Mouse (Mus musculus) midbrain, embryonic 16.5 days (tissue): ENCODE data around the gene Pde4d. TPM values are rescaled to one million over a fixed set of nuclear protein-coding genes. Genes with fewer than 3 reads are reported as not detected.
A peak's percentile ranks its signal among the peaks of the same experiment; 100 is the strongest.

Source experiments
- ATAC-seq: fragments of 200-750 bp; cut with Nextera tagmentation; 2 replicates; pipeline ENCODE4 v1.8.0; 2017; ENCODE audit warnings: moderate TSS enrichment
- H3K27ac ChIP-seq: fragments of 300-500 bp; sonication (generic); 2 replicates; pipeline ENCODE4 v1.5.1; 2014; ENCODE audit warnings: mild to moderate bottlenecking, low read length, mixed read lengths
- H3K27me3 ChIP-seq: fragments of 300-500 bp; sonication (generic); 2 replicates; pipeline ENCODE4 v1.6.1; 2014; ENCODE audit warnings: low read depth, low read length, mixed read lengths; ENCODE audit not compliant: control insufficient read depth, insufficient read depth
- H3K36me3 ChIP-seq: fragments of 300-500 bp; sonication (generic); 2 replicates; pipeline ENCODE4 v1.6.1; 2014; ENCODE audit warnings: mild to moderate bottlenecking, low read length, moderate library complexity, mixed read lengths; ENCODE audit not compliant: control insufficient read depth, insufficient read depth
- H3K4me1 ChIP-seq: fragments of 300-500 bp; sonication (generic); 2 replicates; pipeline ENCODE4 v1.6.1; 2014; ENCODE audit warnings: mild to moderate bottlenecking, low read length, mixed read lengths; ENCODE audit not compliant: control insufficient read depth, insufficient read depth
- H3K4me2 ChIP-seq: fragments of 300-500 bp; sonication (generic); 2 replicates; pipeline ENCODE4 v1.6.1; 2014; ENCODE audit warnings: mild to moderate bottlenecking, low read length, mixed read lengths
- H3K4me3 ChIP-seq: fragments of 300-500 bp; sonication (generic); 2 replicates; pipeline ENCODE4 v1.5.1; 2014; ENCODE audit warnings: low read depth, mild to moderate bottlenecking, low read length, moderate library complexity, mixed read lengths
- H3K9ac ChIP-seq: fragments of 300-500 bp; sonication (generic); 2 replicates; pipeline ENCODE4 v1.6.1; 2014; ENCODE audit warnings: low read depth, low read length, mixed read lengths
- H3K9me3 ChIP-seq: fragments of 300-500 bp; sonication (generic); replicated peaks from 2 replicates; pipeline ENCODE4 v1.6.1; 2014; ENCODE audit warnings: mild to moderate bottlenecking, low read length, mixed read lengths; ENCODE audit not compliant: control insufficient read depth, poor library complexity, severe bottlenecking
- WGBS: fragments of 180-500 bp; shearing (Covaris S2); extraction: QIAGEN DNeasy Blood & Tissue Kit; methylation state at CpG from one replicate; pipeline ENCODE4 v1.1.7; 2014; 5-methylcytosine and 5-hydroxymethylcytosine counted together
- polyA plus RNA-seq: library from polyadenylated mRNA; unstranded; fragments of >200 nt; fragmentation: Nextera tagmentation; extraction: Ambion mirVana; gene quantifications from 2 replicates; pipeline ENCODE4 v1.2.1, GENCODE M21; 2015

The Pde4d gene
- polyA plus RNA-seq, 1 experiment from 2014 or later: 22.6 TPM

GRCm38 (mm10) chr13:109544646-109545045 is 1094.9 kb downstream of the Pde4d start:
- Histone ChIP-seq H3K4me1 (peaks cover 3% of the 10 kb centered on the region; the same call in 1 of the 2 replicates), H3K27ac (no peak overlapping the region), H3K4me2 (no peak overlapping the region), H3K9ac (no peak overlapping the region), H3K27me3 (no peaks in the 10 kb centered on the region), H3K4me3 (no peak overlapping the region), H3K36me3 (no peaks in the 10 kb centered on the region), H3K9me3 (no peaks in the 10 kb centered on the region)
- 81% methylated on average over 4 of the region's 4 CpGs for WGBS
- ATAC-seq: no peak

- no peaks in the 10 kb centered on the region for H3K9me3 ChIP-seq
- H3K4me2 ChIP-seq: peak overlapping the region; percentile 31; the same call in 1 of the 2 replicates
- H3K4me1 ChIP-seq: peaks cover 3% of the 10 kb centered on the region; the same call in 1 of the 2 replicates
- H3K9ac ChIP-seq: no peak overlapping the region
- no peaks in the 10 kb centered on the region for H3K27me3 ChIP-seq
- no peak overlapping the region for H3K4me3 ChIP-seq
- H3K36me3 ChIP-seq: no peaks in the 10 kb centered on the region
- H3K27ac ChIP-seq: no peak overlapping the region
- 62% methylated on average over 18 of the region's 18 CpGs for WGBS
- peak; percentile 29; the same call in 1 of the 2 replicates for ATAC-seq
Observed at GRCm38 (mm10) chr13:109546337-109546736, 1096.6 kb downstream of the Pde4d start.

- no peaks in the 10 kb centered on the region for H3K27me3 ChIP-seq
- ATAC-seq: no peak
- no peak overlapping the region for H3K9ac ChIP-seq
- 82% methylated on average over 10 of the region's 10 CpGs for WGBS
- peaks cover 3% of the 10 kb centered on the region; the same call in 1 of the 2 replicates for H3K4me1 ChIP-seq
- H3K27ac ChIP-seq: no peak overlapping the region
- no peaks in the 10 kb centered on the region for H3K9me3 ChIP-seq
- no peak overlapping the region for H3K4me3 ChIP-seq
- no peaks in the 10 kb centered on the region for H3K36me3 ChIP-seq
- H3K4me2 ChIP-seq: no peak overlapping the region
Observed at GRCm38 (mm10) chr13:109547006-109547587, 1097.3 kb downstream of the Pde4d start.

GRCm38 (mm10) chr13:109547700-109548099 is 1098.0 kb downstream of the Pde4d start:
- Histone ChIP-seq H3K9ac (no peak overlapping the region), H3K27ac (no peak overlapping the region), H3K9me3 (no peaks in the 10 kb centered on the region), H3K4me3 (no peak overlapping the region), H3K4me1 (peaks cover 3% of the 10 kb centered on the region; the same call in 1 of the 2 replicates), H3K27me3 (no peaks in the 10 kb centered on the region), H3K36me3 (no peaks in the 10 kb centered on the region), H3K4me2 (no peak overlapping the region)
- ATAC-seq: peak; percentile 63; the same call in 1 of the 2 replicates
- 39% methylated on average over 6 of the region's 6 CpGs for WGBS

GRCm38 (mm10) chr13:109548263-109548662 is 1098.5 kb downstream of the Pde4d start:
- 72% methylated on average over 5 of the region's 5 CpGs for WGBS
- no peak overlapping the region for H3K27ac ChIP-seq
- ATAC-seq: no peak

GRCm38 (mm10) chr13:109548771-109549555 is 1099.2 kb downstream of the Pde4d start:
- ATAC-seq: peak; percentile 44; the same call in 1 of the 2 replicates
- WGBS: 55% methylated on average over 11 of the region's 11 CpGs
- peak overlapping the region; percentile 55 for H3K27ac ChIP-seq
- no peak overlapping the region for H3K9ac ChIP-seq
- H3K9me3 ChIP-seq: no peaks in the 10 kb centered on the region
- H3K4me2 ChIP-seq: no peak overlapping the region
- no peaks in the 10 kb centered on the region for H3K27me3 ChIP-seq
- no peaks in the 10 kb centered on the region for H3K36me3 ChIP-seq
- peaks cover 3% of the 10 kb centered on the region; the same call in 1 of the 2 replicates for H3K4me1 ChIP-seq
- H3K4me3 ChIP-seq: no peak overlapping the region

More at GRCm38 (mm10) chr13:109548263-109548662, 1098.5 kb downstream of the Pde4d start:
- no peak overlapping the region for H3K4me2 ChIP-seq
- no peaks in the 10 kb centered on the region for H3K27me3 ChIP-seq
- H3K4me3 ChIP-seq: no peak overlapping the region
- peaks cover 3% of the 10 kb centered on the region; the same call in 1 of the 2 replicates for H3K4me1 ChIP-seq
- no peak overlapping the region for H3K9ac ChIP-seq
- H3K36me3 ChIP-seq: no peaks in the 10 kb centered on the region
- H3K9me3 ChIP-seq: no peaks in the 10 kb centered on the region

GRCm38 (mm10) chr13:109551836-109552235 is 1102.1 kb downstream of the Pde4d start:
- no peaks in the 10 kb centered on the region for H3K36me3 ChIP-seq
- no peak overlapping the region for H3K27ac ChIP-seq
- H3K4me2 ChIP-seq: no peak overlapping the region
- H3K9me3 ChIP-seq: no peaks in the 10 kb centered on the region
- H3K4me1 ChIP-seq: peaks cover 3% of the 10 kb centered on the region; the same call in 1 of the 2 replicates
- ATAC-seq: no peak
- no peaks in the 10 kb centered on the region for H3K27me3 ChIP-seq
- no peak overlapping the region for H3K4me3 ChIP-seq
- H3K9ac ChIP-seq: no peak overlapping the region
- WGBS: 82% methylated on average over 3 of the region's 3 CpGs

- ATAC-seq: no peak
- Histone ChIP-seq H3K27ac (no peak overlapping the region), H3K27me3 (no peaks in the 10 kb centered on the region), H3K4me3 (no peak overlapping the region), H3K4me2 (no peak overlapping the region), H3K9me3 (no peaks in the 10 kb centered on the region), H3K36me3 (no peaks in the 10 kb centered on the region), H3K9ac (no peak overlapping the region), H3K4me1 (no peaks in the 10 kb centered on the region)
- WGBS: 90% methylated on average over 5 of the region's 5 CpGs
Observed at GRCm38 (mm10) chr13:109555513-109555912, 1105.8 kb downstream of the Pde4d start.

GRCm38 (mm10) chr13:109556853-109557252 is 1107.1 kb downstream of the Pde4d start:
- H3K4me3 ChIP-seq: no peak overlapping the region
- H3K9ac ChIP-seq: no peak overlapping the region
- no peaks in the 10 kb centered on the region for H3K36me3 ChIP-seq
- 90% methylated on average over 4 of the region's 4 CpGs for WGBS
- H3K9me3 ChIP-seq: no peaks in the 10 kb centered on the region
- H3K27ac ChIP-seq: no peak overlapping the region
- no peak for ATAC-seq
- H3K4me2 ChIP-seq: no peak overlapping the region
- H3K4me1 ChIP-seq: no peaks in the 10 kb centered on the region
- no peaks in the 10 kb centered on the region for H3K27me3 ChIP-seq
